Mouse (Mus musculus): Measurements from ENCODE around the gene Heyl. TPM values are rescaled to one million over a fixed set of nuclear protein-coding genes. Genes with fewer than 3 reads are reported as not detected.

The Heyl gene
- not detected for polyA plus RNA-seq (2017; shearing (Covaris generic))

DNA sequence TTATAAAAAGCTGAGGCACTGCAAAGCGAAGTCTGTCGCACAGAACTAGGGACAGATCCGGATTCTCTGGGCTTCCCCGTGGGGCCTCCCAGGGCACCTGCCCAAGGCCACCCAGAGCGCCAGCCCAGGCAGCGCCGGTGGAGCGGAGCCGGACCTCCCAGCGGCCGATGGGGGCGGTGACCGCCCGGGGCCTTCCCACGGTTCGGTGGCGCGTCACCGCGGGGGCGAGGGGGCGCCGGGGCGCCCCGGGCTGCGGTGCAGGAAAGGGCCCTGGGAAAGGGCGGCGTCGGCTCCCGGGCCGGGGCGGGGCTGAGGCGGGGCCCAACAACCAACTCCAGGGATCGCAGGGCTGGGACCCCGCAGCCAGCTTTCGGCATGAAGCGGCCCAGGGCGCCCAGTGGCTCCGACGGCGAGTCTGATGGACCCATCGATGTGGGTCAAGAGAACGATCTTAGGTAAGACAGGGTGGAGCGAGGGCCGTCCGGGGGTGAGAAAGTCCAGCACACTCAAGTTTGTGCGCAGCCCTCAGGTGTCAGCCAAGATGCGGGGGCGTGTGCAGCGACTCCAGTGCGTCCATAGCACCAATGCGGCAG lies at the start of gene Heyl:
Gene Heyl, plus strand, starts transcription at position 65 of the 593 bp plus-strand sequence.

DNA sequence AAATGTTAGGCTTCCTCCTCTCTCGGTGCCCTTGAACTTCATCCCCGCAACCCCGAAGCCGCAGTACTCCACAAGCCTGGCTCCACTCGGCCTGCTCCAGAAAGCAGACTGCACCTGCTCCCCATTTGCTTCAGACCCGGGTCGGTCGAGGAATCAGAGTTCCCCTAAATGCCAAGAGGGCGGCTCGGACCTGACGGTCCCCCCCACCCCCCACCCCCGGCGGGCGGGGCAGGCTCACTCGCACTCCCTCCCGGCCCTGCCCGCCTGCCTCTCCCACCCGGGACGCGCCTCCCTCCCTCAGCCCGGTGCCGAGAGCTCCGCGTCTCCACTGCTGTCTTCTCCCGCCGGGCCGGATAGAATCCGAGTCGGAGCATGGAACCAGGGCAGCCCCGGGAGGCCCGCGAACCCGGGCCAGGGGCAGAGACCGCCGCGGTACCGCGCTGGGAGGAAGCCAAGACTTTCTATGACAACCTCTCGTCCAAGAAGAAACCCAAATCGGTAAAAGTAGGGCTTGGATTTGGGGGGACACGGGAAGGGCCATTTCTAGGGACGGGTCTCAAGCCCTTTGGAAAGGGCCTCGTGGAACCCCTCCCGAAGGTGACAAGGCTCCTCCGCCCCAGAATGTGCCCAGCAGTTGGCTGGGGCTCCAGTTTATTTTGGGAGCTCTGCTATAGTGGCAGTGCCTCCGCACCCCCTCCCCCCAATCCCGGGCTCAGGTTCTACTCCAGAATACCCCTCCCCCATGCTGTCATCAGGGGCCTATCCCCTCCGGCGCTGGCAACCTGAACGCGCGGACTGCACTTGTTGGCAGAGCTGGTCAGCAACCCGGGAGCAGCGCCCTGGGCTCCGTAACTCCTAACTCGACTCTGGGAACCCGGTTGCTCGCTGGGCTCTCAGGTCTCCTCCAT lies 31.9 kb upstream of the Heyl start, which contains the start of gene Nt5c1a:
Gene Nt5c1a, plus strand, starts transcription at position 319 of the 908 bp plus-strand sequence.

DNA sequence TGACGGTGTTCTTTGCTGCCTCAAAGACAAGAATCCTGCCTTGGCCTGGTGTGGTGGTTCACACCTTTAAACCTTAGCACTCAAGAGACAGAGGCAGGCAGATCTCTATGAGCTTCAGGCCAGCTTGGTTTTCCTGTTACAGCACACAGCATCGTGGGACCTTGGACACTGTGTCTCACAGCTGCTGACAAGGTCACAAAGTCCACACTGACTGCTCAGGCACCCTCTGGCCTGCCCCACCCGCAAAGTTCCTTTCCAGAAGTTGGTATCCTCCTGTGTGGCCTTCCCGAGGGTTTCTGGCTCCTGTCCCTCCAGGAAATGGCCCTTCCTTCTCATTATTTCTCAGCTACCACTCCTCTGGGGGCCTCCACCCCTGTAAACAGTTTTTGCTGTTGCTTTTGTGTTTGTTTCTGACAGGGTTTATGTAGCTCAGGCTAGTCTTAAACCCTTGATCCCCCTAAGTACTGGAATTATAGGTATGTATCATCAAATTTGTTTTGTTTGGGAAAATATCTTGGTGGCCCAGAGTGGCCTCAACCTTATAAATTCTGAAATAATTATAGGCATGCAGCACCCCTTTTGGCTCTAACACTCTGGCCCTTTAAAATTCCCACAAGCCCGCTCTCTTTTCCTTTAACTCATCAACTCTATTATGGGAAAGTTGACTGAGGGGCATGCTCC lies 28.5 kb downstream of the Heyl start, which contains the start of gene Pabpc4:
Gene Pabpc4, plus strand, starts transcription at position 631 of the 681 bp plus-strand sequence.

Other genes with a start within 250 kb of the Heyl start
- gene Mycl, start 237.9 kb upstream of the Heyl start, polyA plus RNA-seq (2017; shearing (Covaris generic)) = not detected
- 24.1 TPM for gene Trit1, start 217.0 kb upstream of the Heyl start, polyA plus RNA-seq (2017; shearing (Covaris generic))
- not detected for gene Bmp8b, start 128.4 kb upstream of the Heyl start, polyA plus RNA-seq (2017; shearing (Covaris generic))
- not detected for gene Oxct2b, start 117.3 kb upstream of the Heyl start, polyA plus RNA-seq (2017; shearing (Covaris generic))
- gene Ppie, start 93.6 kb upstream of the Heyl start, polyA plus RNA-seq (2017; shearing (Covaris generic)) = 81.5 TPM
- gene Hpcal4, start 50.3 kb upstream of the Heyl start, polyA plus RNA-seq (2017; shearing (Covaris generic)) = 0.07 TPM
- not detected for gene Nt5c1a, start 32.1 kb upstream of the Heyl start, polyA plus RNA-seq (2017; shearing (Covaris generic))
- 6.8 TPM for gene Pabpc4, start 28.8 kb downstream of the Heyl start, polyA plus RNA-seq (2017; shearing (Covaris generic))
- gene Oxct2a, start 90.1 kb downstream of the Heyl start, polyA plus RNA-seq (2017; shearing (Covaris generic)) = not detected
- not detected for gene Bmp8a, start 109.7 kb downstream of the Heyl start, polyA plus RNA-seq (2017; shearing (Covaris generic))